Mouse (Mus musculus): ENCODE data around the gene Arhgdib. TPM values are rescaled to one million over a fixed set of nuclear protein-coding genes. Genes with fewer than 3 reads are reported as not detected.

Arhgdib gene
- polyA plus RNA-seq, 1 experiment from 2014 or later = 86.1 TPM

DNA sequence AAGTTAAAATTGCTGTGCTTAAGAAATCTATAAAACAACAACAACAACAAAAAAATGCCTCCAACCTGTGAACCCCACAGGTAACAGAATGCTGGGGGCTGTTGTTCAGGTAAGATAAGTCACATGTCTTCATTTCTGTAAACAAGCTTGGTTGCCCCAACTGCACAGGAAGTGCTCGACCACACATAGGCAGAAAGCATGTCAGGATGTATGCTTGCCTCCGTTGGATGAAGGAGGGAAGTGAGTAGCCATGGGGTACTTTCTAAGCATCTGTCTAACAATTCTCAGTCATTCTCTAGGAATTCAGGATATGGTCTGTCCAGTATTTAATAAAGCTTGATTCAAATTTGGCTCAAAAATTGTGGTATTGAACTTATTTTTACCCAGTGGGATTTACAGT is 42.7 kb downstream of the Arhgdib start:
- Histone ChIP-seq H3K27ac (replicated peaks in 1 of 2; ENCODE audit: control insufficient read depth in 1 of 2, insufficient read depth in 1 of 2, low read depth in 2 of 2, low read length in 2 of 2) (peak overlapping the region in 1 of 2 experiments; percentile 46; a peak in 1 of 4 replicates), H3K4me3 (ENCODE audit: control insufficient read depth in 1 of 2, insufficient read depth in 1 of 2, low read depth in 1 of 2, low read length in 2 of 2) (no peak overlapping the region), H3K27me3 (ENCODE audit: control insufficient read depth, insufficient read depth, low read length) (no peaks in the 10 kb centered on the region), H3K9ac (ENCODE audit: low read length) (no peak overlapping the region), H3K4me2 (ENCODE audit: low read length) (no peak overlapping the region), H3K9me3 (ENCODE audit: control insufficient read depth, low read length) (no peaks in the 10 kb centered on the region), H3K4me1 (ENCODE audit: control insufficient read depth in 2 of 2, insufficient read depth in 2 of 2, low read length in 2 of 2) (peaks cover 8% of the 10 kb centered on the region in 2 experiments), H3K36me3 (ENCODE audit: control insufficient read depth, insufficient read depth, low read length) (no peaks in the 10 kb centered on the region)
- WGBS = 69% methylated on average over 2 of the region's 2 CpGs
- no peak for ATAC-seq (ENCODE audit: insufficient number of reproducible peaks, insufficient read depth, low FRiP score, low read depth)

DNA sequence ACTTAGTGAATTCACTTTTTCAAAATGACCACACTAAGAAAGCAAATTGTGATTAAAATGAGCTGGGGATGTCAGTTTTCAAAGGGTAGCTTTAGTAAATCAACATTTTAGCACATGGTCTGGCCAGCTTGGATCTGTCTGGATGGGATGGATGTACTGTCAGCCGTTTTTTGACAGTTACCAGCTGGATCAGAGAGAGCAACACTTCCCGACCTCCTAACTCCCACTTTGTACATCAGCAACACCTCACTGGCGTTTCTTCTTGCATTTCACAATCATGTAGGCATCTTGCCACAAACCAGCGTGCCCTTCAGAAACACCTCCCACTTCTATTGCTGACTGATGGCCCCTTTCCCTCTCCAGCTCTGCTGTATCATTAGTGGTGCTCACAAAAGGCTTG is 43.5 kb downstream of the Arhgdib start:
- Histone ChIP-seq H3K27me3 (ENCODE audit: control insufficient read depth, insufficient read depth, low read length) (no peaks in the 10 kb centered on the region), H3K4me1 (ENCODE audit: control insufficient read depth in 2 of 2, insufficient read depth in 2 of 2, low read length in 2 of 2) (peaks cover 7 to 8% of the 10 kb centered on the region in 2 experiments), H3K4me2 (ENCODE audit: low read length) (no peak overlapping the region), H3K4me3 (ENCODE audit: control insufficient read depth in 1 of 2, insufficient read depth in 1 of 2, low read depth in 1 of 2, low read length in 2 of 2) (no peak overlapping the region), H3K9ac (ENCODE audit: low read length) (no peak overlapping the region), H3K27ac (replicated peaks in 1 of 2; ENCODE audit: control insufficient read depth in 1 of 2, insufficient read depth in 1 of 2, low read depth in 2 of 2, low read length in 2 of 2) (peak overlapping the region; percentile 3 to 46; a peak in 2 of 4 replicates), H3K36me3 (ENCODE audit: control insufficient read depth, insufficient read depth, low read length) (no peaks in the 10 kb centered on the region), H3K9me3 (ENCODE audit: control insufficient read depth, low read length) (no peaks in the 10 kb centered on the region)
- ATAC-seq (ENCODE audit: insufficient number of reproducible peaks, insufficient read depth, low FRiP score, low read depth) = peak; percentile 61; the same call in 1 of the 2 replicates
- WGBS = 11% methylated on average over 4 of the region's 4 CpGs

GRCm38 (mm10) chr6:136897789-136898188 is 43.9 kb downstream of the Arhgdib start:
- Histone ChIP-seq H3K9me3 (ENCODE audit: control insufficient read depth, low read length) (no peaks in the 10 kb centered on the region), H3K27ac (replicated peaks in 1 of 2; ENCODE audit: control insufficient read depth in 1 of 2, insufficient read depth in 1 of 2, low read depth in 2 of 2, low read length in 2 of 2) (peak overlapping the region; percentile 21 to 46; a peak in 2 of 4 replicates), H3K9ac (ENCODE audit: low read length) (no peak overlapping the region), H3K4me3 (ENCODE audit: control insufficient read depth in 1 of 2, insufficient read depth in 1 of 2, low read depth in 1 of 2, low read length in 2 of 2) (no peak overlapping the region), H3K4me2 (ENCODE audit: low read length) (no peak overlapping the region), H3K4me1 (ENCODE audit: control insufficient read depth in 2 of 2, insufficient read depth in 2 of 2, low read length in 2 of 2) (peaks cover 7 to 8% of the 10 kb centered on the region in 2 experiments), H3K27me3 (ENCODE audit: control insufficient read depth, insufficient read depth, low read length) (no peaks in the 10 kb centered on the region), H3K36me3 (ENCODE audit: control insufficient read depth, insufficient read depth, low read length) (no peaks in the 10 kb centered on the region)
- WGBS = 51% methylated on average over 4 of the region's 4 CpGs
- ATAC-seq (ENCODE audit: insufficient number of reproducible peaks, insufficient read depth, low FRiP score, low read depth) = no peak

GRCm38 (mm10) chr6:136894532-136895339 is 47.0 kb downstream of the Arhgdib start:
- ATAC-seq (ENCODE audit: insufficient number of reproducible peaks, insufficient read depth, low FRiP score, low read depth) = no peak
- Histone ChIP-seq H3K9ac (ENCODE audit: low read length) (no peak overlapping the region), H3K4me1 (ENCODE audit: control insufficient read depth in 2 of 2, insufficient read depth in 2 of 2, low read length in 2 of 2) (peaks cover 7 to 8% of the 10 kb centered on the region in 2 experiments)

GRCm38 (mm10) chr6:136892002-136892401 is 49.7 kb downstream of the Arhgdib start:
- Histone ChIP-seq H3K4me3 (ENCODE audit: control insufficient read depth in 1 of 2, insufficient read depth in 1 of 2, low read depth in 1 of 2, low read length in 2 of 2) (no peak overlapping the region), H3K4me2 (ENCODE audit: low read length) (no peak overlapping the region), H3K27ac (replicated peaks in 1 of 2; ENCODE audit: control insufficient read depth in 1 of 2, insufficient read depth in 1 of 2, low read depth in 2 of 2, low read length in 2 of 2) (no peak overlapping the region; a peak in 1 of 4 replicates), H3K9ac (ENCODE audit: low read length) (no peak overlapping the region), H3K27me3 (ENCODE audit: control insufficient read depth, insufficient read depth, low read length) (no peaks in the 10 kb centered on the region), H3K4me1 (ENCODE audit: control insufficient read depth in 2 of 2, insufficient read depth in 2 of 2, low read length in 2 of 2) (peaks cover 7 to 8% of the 10 kb centered on the region in 2 experiments; a peak in 3 of 4 replicates), H3K9me3 (ENCODE audit: control insufficient read depth, low read length) (no peaks in the 10 kb centered on the region), H3K36me3 (ENCODE audit: control insufficient read depth, insufficient read depth, low read length) (no peaks in the 10 kb centered on the region)
- WGBS = 45% methylated on average over 2 of the region's 2 CpGs
- no peak for ATAC-seq (ENCODE audit: insufficient number of reproducible peaks, insufficient read depth, low FRiP score, low read depth)

More at GRCm38 (mm10) chr6:136894532-136895339, 47.0 kb downstream of the Arhgdib start:
- Histone ChIP-seq H3K9me3 (ENCODE audit: control insufficient read depth, low read length) (no peaks in the 10 kb centered on the region), H3K4me3 (ENCODE audit: control insufficient read depth in 1 of 2, insufficient read depth in 1 of 2, low read depth in 1 of 2, low read length in 2 of 2) (no peak overlapping the region), H3K4me2 (ENCODE audit: low read length) (no peak overlapping the region), H3K27ac (replicated peaks in 1 of 2; ENCODE audit: control insufficient read depth in 1 of 2, insufficient read depth in 1 of 2, low read depth in 2 of 2, low read length in 2 of 2) (peak overlapping the region; percentile 40 to 73), H3K36me3 (ENCODE audit: control insufficient read depth, insufficient read depth, low read length) (no peaks in the 10 kb centered on the region), H3K27me3 (ENCODE audit: control insufficient read depth, insufficient read depth, low read length) (no peaks in the 10 kb centered on the region)
- WGBS = 50% methylated on average over 15 of the region's 15 CpGs

GRCm38 (mm10) chr6:136889554-136889953 is 52.1 kb downstream of the Arhgdib start:
- no peaks in the 10 kb centered on the region for H3K36me3 ChIP-seq (ENCODE audit: control insufficient read depth, insufficient read depth, low read length)

DNA sequence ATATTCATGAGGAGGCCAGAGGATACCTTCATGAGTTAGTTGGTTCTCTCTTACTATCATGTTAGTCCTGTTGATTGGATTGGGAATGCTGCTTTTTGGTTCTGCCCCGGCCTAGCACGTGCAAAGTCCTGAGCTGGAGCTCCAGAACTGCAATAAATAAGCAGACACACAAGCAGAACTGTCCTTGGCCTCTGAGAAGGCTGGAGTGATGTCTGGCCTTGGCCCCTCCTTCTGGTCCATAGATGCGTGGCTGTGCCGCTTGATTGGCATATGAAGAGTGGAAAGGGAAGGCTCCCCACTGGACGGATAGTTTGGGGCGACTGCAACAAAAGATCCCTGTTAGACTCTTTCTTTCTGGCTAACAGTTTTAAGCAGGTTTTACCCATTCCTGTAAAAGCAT is 52.6 kb downstream of the Arhgdib start:
- Histone ChIP-seq H3K9ac (ENCODE audit: low read length) (no peak overlapping the region), H3K27me3 (ENCODE audit: control insufficient read depth, insufficient read depth, low read length) (no peaks in the 10 kb centered on the region), H3K36me3 (ENCODE audit: control insufficient read depth, insufficient read depth, low read length) (no peaks in the 10 kb centered on the region), H3K4me2 (ENCODE audit: low read length) (no peak overlapping the region), H3K27ac (replicated peaks in 1 of 2; ENCODE audit: control insufficient read depth in 1 of 2, insufficient read depth in 1 of 2, low read depth in 2 of 2, low read length in 2 of 2) (peak overlapping the region; percentile 17 to 24; a peak in 1 of 4 replicates), H3K4me3 (ENCODE audit: control insufficient read depth in 1 of 2, insufficient read depth in 1 of 2, low read depth in 1 of 2, low read length in 2 of 2) (no peak overlapping the region), H3K9me3 (ENCODE audit: control insufficient read depth, low read length) (no peaks in the 10 kb centered on the region), H3K4me1 (ENCODE audit: control insufficient read depth in 2 of 2, insufficient read depth in 2 of 2, low read length in 2 of 2) (peaks cover 3 to 6% of the 10 kb centered on the region in 2 experiments; a peak in 1 of 4 replicates)
- no peak for ATAC-seq (ENCODE audit: insufficient number of reproducible peaks, insufficient read depth, low FRiP score, low read depth)
- 92% methylated on average over 6 of the region's 6 CpGs for WGBS

More at GRCm38 (mm10) chr6:136889554-136889953, 52.1 kb downstream of the Arhgdib start:
- H3K4me3 ChIP-seq (ENCODE audit: control insufficient read depth in 1 of 2, insufficient read depth in 1 of 2, low read depth in 1 of 2, low read length in 2 of 2) = no peak overlapping the region
- ATAC-seq (ENCODE audit: insufficient number of reproducible peaks, insufficient read depth, low FRiP score, low read depth) = no peak
- 0 out of 4 replicates have a peak overlapping the region, but pooled peaks have one; percentile 17 to 24 for H3K27ac ChIP-seq (replicated peaks in 1 of 2; ENCODE audit: control insufficient read depth in 1 of 2, insufficient read depth in 1 of 2, low read depth in 2 of 2, low read length in 2 of 2)
- 82% methylated on average over 6 of the region's 6 CpGs for WGBS
- H3K4me2 ChIP-seq (ENCODE audit: low read length) = no peak overlapping the region
- no peaks in the 10 kb centered on the region for H3K27me3 ChIP-seq (ENCODE audit: control insufficient read depth, insufficient read depth, low read length)
- no peak overlapping the region for H3K9ac ChIP-seq (ENCODE audit: low read length)
- peaks cover 3 to 6% of the 10 kb centered on the region in 2 experiments; a peak in 1 of 4 replicates for H3K4me1 ChIP-seq (ENCODE audit: control insufficient read depth in 2 of 2, insufficient read depth in 2 of 2, low read length in 2 of 2)
- no peaks in the 10 kb centered on the region for H3K9me3 ChIP-seq (ENCODE audit: control insufficient read depth, low read length)
